Mouse (Mus musculus): Measurements from ENCODE around the gene Errfi1. TPM values are rescaled to one million over a fixed set of nuclear protein-coding genes. Genes with fewer than 3 reads are reported as not detected.
A peak's percentile ranks its signal among the peaks of the same experiment; 100 is the strongest.

Errfi1 gene
- polyA plus RNA-seq, 1 experiment: 22.7 TPM

DNA sequence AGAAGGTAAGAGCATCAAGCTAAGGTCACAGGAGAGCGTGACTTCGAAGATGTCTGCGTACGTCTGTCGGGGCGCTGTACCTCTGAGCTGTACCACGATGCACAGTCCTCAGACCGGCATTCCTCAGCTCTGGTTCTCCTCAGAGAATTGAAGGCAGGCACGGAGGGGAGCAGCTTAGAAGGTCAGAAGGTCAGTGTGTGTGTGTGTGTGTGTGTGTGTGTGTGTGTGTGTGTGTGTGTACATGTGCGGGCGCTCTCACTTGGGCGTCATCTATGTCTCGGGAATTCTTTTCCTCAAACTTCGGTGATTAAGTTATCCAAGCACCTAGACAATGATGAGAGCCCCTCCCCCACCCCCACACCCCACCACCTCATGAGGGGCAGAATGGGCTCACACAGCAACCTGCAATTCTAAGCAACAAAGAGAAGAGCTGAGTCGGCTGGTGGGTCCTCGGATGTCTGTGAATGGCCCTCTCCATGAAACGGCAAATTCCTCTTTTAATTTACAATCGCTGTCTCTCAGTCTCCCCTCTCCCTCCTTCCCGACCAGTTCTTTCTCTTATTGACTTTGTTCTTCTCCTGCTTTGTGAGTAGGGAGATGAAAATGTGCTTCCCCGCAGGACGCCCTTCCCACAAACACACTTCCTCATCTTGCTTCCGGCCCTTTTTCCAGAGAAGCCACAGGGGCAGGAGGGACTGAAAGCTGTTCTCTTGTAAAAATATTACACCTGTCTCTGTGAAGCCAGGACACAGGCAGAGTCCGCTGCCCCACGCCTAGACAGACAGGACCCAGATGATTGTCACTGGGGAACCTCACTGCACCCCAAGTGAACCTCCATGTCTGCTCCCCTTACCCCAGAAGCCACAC, 29.9 kb upstream of the Errfi1 start:
- peak; percentile 46 for DNase-seq (ENCODE audit: low read depth)
- TF ChIP-seq CTCF (IDR thresholded peaks at IDR 0.05; ENCODE audit: borderline replicate concordance, extremely low read depth, insufficient read depth, insufficient read length) (no peak), POLR2A (IDR thresholded peaks at IDR 0.05; ENCODE audit: borderline replicate concordance, extremely low read depth, insufficient read depth, insufficient read length, poor library complexity, severe bottlenecking) (no peak)

DNA sequence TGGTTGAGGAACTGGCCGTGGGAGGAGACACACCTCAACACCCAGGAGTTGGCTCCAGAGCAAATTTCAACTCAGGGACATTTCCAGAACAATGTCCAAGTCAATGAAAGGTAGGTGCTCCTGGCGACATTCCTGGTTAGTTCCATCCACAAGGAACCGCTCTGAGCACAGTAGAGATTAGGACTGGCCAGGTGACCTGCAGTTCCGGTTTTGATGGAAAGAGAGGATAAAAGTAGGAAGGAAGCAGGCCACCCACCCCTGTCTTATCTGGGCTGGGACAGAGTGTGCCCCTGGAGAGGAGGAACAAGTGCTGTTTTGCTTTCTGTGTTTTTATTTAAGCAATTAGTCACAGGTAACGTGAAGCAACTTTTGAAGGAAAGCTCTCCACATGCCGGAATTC, 28.8 kb upstream of the Errfi1 start:
- TF ChIP-seq CTCF (IDR thresholded peaks at IDR 0.05; ENCODE audit: borderline replicate concordance, extremely low read depth, insufficient read depth, insufficient read length) (no peak), POLR2A (IDR thresholded peaks at IDR 0.05; ENCODE audit: borderline replicate concordance, extremely low read depth, insufficient read depth, insufficient read length, poor library complexity, severe bottlenecking) (no peak)
- no peak for DNase-seq (ENCODE audit: low read depth)

DNA sequence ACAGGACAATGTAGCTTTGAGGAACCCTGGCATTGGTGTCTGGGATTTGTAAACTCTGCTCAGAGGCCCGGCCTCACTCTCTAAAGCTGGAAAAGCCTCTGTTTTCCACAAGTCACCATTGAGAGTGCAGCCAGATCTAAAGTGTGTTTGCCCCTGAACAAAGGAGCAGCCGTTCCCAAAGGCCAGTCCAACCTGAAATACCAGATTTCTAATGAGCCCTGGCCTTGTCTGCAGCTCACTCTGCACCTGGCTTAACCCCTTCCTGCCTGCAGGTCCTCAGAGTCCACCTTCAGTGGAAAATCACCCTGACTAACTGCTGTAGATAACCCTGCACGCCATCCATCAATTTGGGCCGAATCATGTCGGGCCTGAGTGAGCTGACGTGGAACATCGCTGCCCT, 28.2 kb upstream of the Errfi1 start:
- no peak for DNase-seq (ENCODE audit: low read depth)
- no peak for TF ChIP-seq POLR2A (IDR thresholded peaks at IDR 0.05; ENCODE audit: borderline replicate concordance, extremely low read depth, insufficient read depth, insufficient read length, poor library complexity, severe bottlenecking)
- TF ChIP-seq CTCF (IDR thresholded peaks at IDR 0.05; ENCODE audit: borderline replicate concordance, extremely low read depth, insufficient read depth, insufficient read length): no peak

DNA sequence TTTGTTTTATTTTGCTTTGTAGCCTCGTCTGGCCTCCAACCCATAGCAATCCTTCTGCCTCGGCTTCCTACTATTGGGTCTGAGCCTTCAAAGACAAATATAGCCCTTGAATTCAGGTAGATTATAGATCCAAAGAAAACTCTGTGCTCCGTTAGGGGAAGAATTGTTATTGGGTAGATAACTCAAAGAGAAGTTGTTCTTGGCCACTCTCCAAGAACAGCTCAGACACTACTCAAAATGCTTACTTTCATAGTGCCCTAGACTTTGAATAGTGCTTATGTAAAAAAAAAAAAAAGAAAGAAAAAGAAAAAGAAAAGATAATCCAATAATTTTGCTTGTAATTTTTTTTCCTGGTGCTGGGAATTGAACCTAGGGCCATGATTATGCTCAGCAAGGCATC, 22.4 kb upstream of the Errfi1 start:
- no peak for TF ChIP-seq POLR2A (IDR thresholded peaks at IDR 0.05; ENCODE audit: borderline replicate concordance, extremely low read depth, insufficient read depth, insufficient read length, poor library complexity, severe bottlenecking)
- TF ChIP-seq CTCF (IDR thresholded peaks at IDR 0.05; ENCODE audit: borderline replicate concordance, extremely low read depth, insufficient read depth, insufficient read length): no peak
- DNase-seq (ENCODE audit: low read depth): no peak

DNA sequence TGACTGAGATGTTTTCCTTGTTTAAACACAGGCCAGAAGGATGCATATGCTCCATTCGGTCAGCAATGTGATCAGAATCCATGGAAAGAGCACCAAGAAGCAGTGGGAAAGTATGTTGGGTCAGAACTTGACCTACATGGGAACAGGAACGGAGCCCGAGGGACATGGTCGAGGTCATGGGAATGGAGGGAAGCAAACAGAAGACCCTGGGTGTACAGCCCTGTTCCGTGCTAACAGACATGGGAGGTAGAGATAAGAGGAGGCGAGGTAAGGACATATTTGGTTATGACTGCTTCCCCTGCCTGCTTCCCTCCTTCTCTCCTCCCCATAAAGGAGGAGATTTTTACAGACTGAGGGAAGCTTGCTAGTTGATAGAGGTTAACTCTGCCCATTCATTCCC, 21.8 kb upstream of the Errfi1 start:
- no peak for DNase-seq (ENCODE audit: low read depth)
- TF ChIP-seq CTCF (IDR thresholded peaks at IDR 0.05; ENCODE audit: borderline replicate concordance, extremely low read depth, insufficient read depth, insufficient read length) (no peak), POLR2A (IDR thresholded peaks at IDR 0.05; ENCODE audit: borderline replicate concordance, extremely low read depth, insufficient read depth, insufficient read length, poor library complexity, severe bottlenecking) (no peak)

DNA sequence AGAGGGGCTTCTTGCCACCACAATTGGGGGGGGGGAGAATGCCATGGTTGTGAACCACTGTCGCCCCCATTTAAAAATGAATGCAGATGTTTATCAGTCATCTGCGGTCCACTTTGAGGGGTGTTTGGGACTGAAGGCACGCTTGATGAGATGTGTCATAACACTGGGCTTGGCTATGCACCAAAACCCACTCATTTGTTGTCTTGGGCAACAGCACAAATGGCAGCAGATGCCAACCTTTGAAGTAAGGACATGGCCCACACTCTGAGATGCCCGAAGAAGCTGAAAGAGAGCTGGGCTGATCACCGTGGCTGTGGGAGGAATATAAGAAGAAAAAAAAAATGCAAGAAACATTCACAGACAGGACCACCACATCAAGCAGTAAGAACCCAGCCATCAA, 18.6 kb upstream of the Errfi1 start:
- no peak for TF ChIP-seq POLR2A (IDR thresholded peaks at IDR 0.05; ENCODE audit: borderline replicate concordance, extremely low read depth, insufficient read depth, insufficient read length, poor library complexity, severe bottlenecking)
- TF ChIP-seq CTCF (IDR thresholded peaks at IDR 0.05; ENCODE audit: borderline replicate concordance, extremely low read depth, insufficient read depth, insufficient read length): no peak
- no peak for DNase-seq (ENCODE audit: low read depth)

DNA sequence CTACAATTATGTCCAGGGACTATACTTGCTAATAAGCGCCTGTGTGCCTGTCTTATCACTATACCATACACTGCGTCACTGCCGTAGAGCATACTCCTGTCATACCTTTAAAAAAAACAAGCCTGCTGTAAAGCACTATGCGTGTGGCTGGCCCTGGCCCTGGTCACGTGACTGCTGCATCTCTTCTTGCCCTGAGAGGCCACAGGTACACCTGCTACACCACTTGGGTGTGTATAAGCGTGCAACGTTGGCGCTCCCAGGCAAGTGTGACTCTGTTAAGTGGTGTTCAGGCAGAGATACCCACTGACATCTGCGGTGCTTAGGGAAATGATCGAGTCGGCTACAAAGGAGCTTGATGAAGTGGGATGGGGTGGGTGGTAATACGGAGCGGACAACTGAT, 17.5 kb upstream of the Errfi1 start:
- TF ChIP-seq CTCF (IDR thresholded peaks at IDR 0.05; ENCODE audit: borderline replicate concordance, extremely low read depth, insufficient read depth, insufficient read length) (no peak), POLR2A (IDR thresholded peaks at IDR 0.05; ENCODE audit: borderline replicate concordance, extremely low read depth, insufficient read depth, insufficient read length, poor library complexity, severe bottlenecking) (no peak)
- no peak for DNase-seq (ENCODE audit: low read depth)

DNA sequence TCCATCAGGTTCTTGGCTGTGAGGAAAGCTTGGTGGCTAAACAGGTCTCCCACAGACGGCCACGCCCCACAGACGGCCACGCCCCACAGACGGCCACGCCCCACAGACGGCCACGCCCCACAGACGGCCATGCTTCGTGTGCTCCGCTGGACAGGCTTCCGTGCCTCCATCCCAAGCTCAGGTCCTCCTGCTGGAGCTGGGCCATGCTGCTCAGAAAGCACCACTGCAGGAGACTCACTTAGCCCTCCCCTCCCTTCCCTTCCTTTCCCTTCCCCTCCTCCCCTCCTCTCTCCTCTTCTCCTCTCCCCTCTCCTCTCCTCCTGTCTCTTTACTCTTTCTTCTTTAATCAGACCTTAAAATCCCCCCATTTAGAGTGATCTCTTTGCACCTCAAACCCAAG, 16.8 kb upstream of the Errfi1 start:
- TF ChIP-seq CTCF (IDR thresholded peaks at IDR 0.05; ENCODE audit: borderline replicate concordance, extremely low read depth, insufficient read depth, insufficient read length) (no peak), POLR2A (IDR thresholded peaks at IDR 0.05; ENCODE audit: borderline replicate concordance, extremely low read depth, insufficient read depth, insufficient read length, poor library complexity, severe bottlenecking) (no peak)
- DNase-seq (ENCODE audit: low read depth): no peak

DNA sequence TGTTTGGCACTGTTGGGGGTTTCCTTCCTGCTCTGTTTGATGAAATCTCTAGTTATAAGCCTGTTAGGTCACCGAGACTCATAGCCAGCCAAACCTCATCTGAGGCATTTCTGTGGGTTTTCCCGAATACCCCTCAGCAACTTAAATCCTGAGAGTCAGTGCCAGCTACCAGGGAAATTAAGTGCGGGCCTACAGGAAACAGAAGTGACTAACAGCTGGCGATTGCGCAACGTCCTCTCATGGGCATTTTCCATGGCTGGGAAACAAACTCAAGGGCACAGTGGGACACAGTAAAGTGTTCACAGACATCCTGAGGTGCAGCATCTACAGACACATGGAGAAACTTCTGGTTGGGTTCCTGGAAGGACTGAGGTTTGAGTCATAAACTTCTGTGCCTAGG, 16.3 kb upstream of the Errfi1 start:
- TF ChIP-seq POLR2A (IDR thresholded peaks at IDR 0.05; ENCODE audit: borderline replicate concordance, extremely low read depth, insufficient read depth, insufficient read length, poor library complexity, severe bottlenecking) (no peak), CTCF (IDR thresholded peaks at IDR 0.05; ENCODE audit: borderline replicate concordance, extremely low read depth, insufficient read depth, insufficient read length) (no peak)

DNA sequence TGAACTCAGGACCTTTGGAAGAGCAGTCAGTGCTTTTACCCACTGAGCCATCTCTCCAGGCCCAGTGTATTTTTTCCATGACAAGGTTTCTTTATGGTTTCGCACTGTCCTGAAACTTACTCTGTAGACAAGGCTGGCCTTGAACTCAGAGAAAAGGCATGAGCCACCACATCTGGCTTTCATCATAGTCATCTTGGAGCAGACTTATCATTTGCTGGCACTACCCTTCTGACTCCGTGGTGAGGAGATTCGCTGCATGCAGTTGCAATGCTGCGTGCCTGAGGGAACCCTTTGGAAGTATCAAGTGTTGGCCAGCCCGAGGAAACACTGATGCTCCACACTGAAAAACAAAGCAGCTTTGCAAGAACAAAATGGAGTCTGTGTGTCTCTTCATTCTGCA, 11.7 kb upstream of the Errfi1 start:
- no peak for TF ChIP-seq CTCF (IDR thresholded peaks at IDR 0.05; ENCODE audit: borderline replicate concordance, extremely low read depth, insufficient read depth, insufficient read length)
- TF ChIP-seq POLR2A (IDR thresholded peaks at IDR 0.05; ENCODE audit: borderline replicate concordance, extremely low read depth, insufficient read depth, insufficient read length, poor library complexity, severe bottlenecking): no peak
- DNase-seq (ENCODE audit: low read depth): no peak

More for the DNA sequence above, 16.3 kb upstream of the Errfi1 start:
- no peak for DNase-seq (ENCODE audit: low read depth)

DNA sequence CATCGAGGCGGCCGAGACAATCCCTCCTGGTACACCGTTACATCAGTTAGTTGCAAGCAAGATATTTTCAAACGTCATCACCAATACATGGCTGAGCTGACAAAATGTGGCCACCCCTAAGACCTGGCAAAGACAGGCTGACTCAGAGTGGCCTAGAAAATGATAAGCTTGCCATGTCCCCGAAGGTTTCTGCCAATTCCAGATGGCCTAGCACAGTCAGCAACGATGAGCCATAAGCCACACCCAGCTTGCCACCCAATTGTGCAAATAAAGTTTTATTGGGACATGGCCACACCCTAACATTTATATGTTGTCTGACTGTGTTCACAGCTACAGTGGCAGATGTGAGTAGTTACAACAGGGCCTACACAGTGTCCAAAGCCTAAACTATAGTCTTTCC, 10.5 kb upstream of the Errfi1 start:
- no peak for DNase-seq (ENCODE audit: low read depth)

DNA sequence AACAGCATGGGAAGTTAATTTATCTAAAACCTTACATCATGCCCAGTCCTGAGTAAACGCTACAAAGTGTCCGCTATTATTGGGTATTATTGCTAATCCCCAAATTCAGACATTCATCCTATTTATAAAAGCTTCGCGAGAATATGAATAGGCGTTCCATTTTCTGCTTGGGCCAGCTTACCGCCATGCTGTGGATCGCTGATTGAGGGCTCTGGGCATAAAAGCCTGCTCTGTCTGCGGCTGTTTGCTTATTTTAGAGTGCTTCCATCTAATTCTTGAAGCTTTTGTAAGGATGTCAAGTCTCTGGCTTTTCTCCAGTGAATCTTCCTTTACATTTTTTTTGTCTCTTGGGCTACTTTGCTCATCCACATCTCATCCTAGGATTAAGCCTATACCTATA, 7.4 kb upstream of the Errfi1 start:
- TF ChIP-seq POLR2A (IDR thresholded peaks at IDR 0.05; ENCODE audit: borderline replicate concordance, extremely low read depth, insufficient read depth, insufficient read length, poor library complexity, severe bottlenecking) (no peak), CTCF (IDR thresholded peaks at IDR 0.05; ENCODE audit: borderline replicate concordance, extremely low read depth, insufficient read depth, insufficient read length) (no peak)
- DNase-seq (ENCODE audit: low read depth): peak; percentile 58

More for the DNA sequence above, 10.5 kb upstream of the Errfi1 start:
- TF ChIP-seq CTCF (IDR thresholded peaks at IDR 0.05; ENCODE audit: borderline replicate concordance, extremely low read depth, insufficient read depth, insufficient read length) (no peak), POLR2A (IDR thresholded peaks at IDR 0.05; ENCODE audit: borderline replicate concordance, extremely low read depth, insufficient read depth, insufficient read length, poor library complexity, severe bottlenecking) (no peak)

All from brain, embryonic 14.5 days (tissue).